Mouse (Mus musculus): Measurements from ENCODE around the gene Sh3bp5.

DNA sequence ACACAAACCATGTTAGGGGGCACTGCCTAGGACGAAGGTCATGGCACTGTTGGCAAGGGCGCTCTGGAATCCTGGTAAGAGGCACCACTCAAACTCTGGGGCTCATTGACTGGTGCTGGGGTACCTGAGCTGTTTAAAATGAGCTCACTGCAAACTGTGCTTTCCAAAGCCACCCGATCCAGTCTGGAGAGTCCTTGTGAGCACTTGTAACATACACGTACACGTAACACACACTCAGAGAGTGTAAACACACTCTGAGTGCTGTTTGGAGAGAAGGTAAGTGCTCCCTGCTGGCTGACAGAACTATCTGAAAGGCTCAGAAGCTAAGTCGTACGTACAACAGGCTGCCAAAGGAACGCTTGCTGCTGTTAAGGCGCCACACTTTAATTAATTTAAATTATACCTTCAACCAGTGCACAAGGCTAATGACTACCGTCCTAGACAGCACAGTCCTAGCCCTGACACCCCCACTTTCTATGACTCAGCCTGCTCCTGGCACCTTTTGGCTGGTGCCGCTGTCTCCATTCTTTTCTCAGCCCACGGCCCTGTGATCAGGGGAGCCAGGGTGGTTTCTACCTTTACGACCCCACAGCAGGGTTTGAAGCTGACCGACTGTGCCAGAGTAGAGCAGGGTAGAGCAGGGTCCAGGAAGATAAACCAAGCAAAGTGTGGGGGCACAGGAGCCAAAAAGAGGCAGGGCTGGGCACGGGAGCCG is 18.9 kb downstream of the Sh3bp5 start:
- TF ChIP-seq CTCF (IDR thresholded peaks at IDR 0.05; ENCODE audit: low read depth) = no peak
- no peak for TF ChIP-seq EP300 (optimal IDR thresholded peaks at IDR 0.05)
